9 mouse cellular contexts compared by ENCODE assay signal in genomic region chr6:40235793-40236470, GRCm38 (mm10).
DNase-seq lines count a peak whose midpoint lies in the region; ATAC-seq and TF ChIP-seq lines count a peak whose summit lies in the region.
"Had no signal": no experiment of that assay in that cellular context is flagged by ENCODE, and none has a peak within 500 bp of the region (broad histone marks: within the 10 kb centered on the region; RNA-seq: fewer than 3 reads in every experiment).

No protein-coding gene starts in this region.

- H3K36me3 ChIP-seq in neural tube, embryonic 15.5 days = no peaks in the 10 kb centered on the region
- H3K36me3 ChIP-seq in intestine, postnatal 0 days (ENCODE audit: control insufficient read depth, insufficient read depth) = no peaks in the 10 kb centered on the region
- H3K36me3 ChIP-seq in limb, embryonic 14.5 days (ENCODE audit: control insufficient read depth, insufficient read depth, low read length) = no peaks in the 10 kb centered on the region
- H3K36me3 ChIP-seq: heart, embryonic 15.5 days had no signal

- no peak overlapping the region for H3K4me3 ChIP-seq in neural tube, embryonic 15.5 days (replicated peaks)
- no peak overlapping the region for H3K4me3 ChIP-seq in intestine, postnatal 0 days (ENCODE audit: low read depth, low read length)
- H3K4me3 ChIP-seq in limb, embryonic 14.5 days (replicated peaks; ENCODE audit: low read length) = no peak overlapping the region
- H3K4me3 ChIP-seq: heart, embryonic 15.5 days had no signal

- H3K4me1 ChIP-seq in neural tube, embryonic 15.5 days = peaks cover 13% of the 10 kb centered on the region
- no peaks in the 10 kb centered on the region for H3K4me1 ChIP-seq in intestine, postnatal 0 days (replicated peaks; ENCODE audit: control insufficient read depth, insufficient read depth, low read length)
- no peaks in the 10 kb centered on the region for H3K4me1 ChIP-seq in limb, embryonic 14.5 days (ENCODE audit: control insufficient read depth, insufficient read depth, low read length)
- H3K4me1 ChIP-seq: heart, embryonic 15.5 days had no signal

- ATAC-seq in neural tube, embryonic 15.5 days (ENCODE audit: low FRiP score) = no peak
- ATAC-seq in intestine, postnatal 0 days = no peak
- ATAC-seq in limb, embryonic 14.5 days (ENCODE audit: low FRiP score, low read depth) = peak; percentile 41; the same call in 1 of the 2 replicates

- 42% methylated on average over 10 of the region's 10 CpGs for WGBS in neural tube, embryonic 15.5 days
- 27% methylated on average over 10 of the region's 10 CpGs for WGBS in intestine, postnatal 0 days
- 41% methylated on average over 10 of the region's 10 CpGs for WGBS in limb, embryonic 14.5 days

- TF ChIP-seq CTCF in intestine, postnatal 0 days (IDR thresholded peaks at IDR 0.05; ENCODE audit: low read depth) = peak; percentile 88

- no peak overlapping the region for H3K27ac ChIP-seq in neural tube, embryonic 15.5 days (replicated peaks)
- no peak overlapping the region for H3K27ac ChIP-seq in intestine, postnatal 0 days (ENCODE audit: low read depth, low read length)
- no peak overlapping the region for H3K27ac ChIP-seq in limb, embryonic 14.5 days (replicated peaks; ENCODE audit: low read depth, low read length)
- H3K27ac ChIP-seq: heart, embryonic 15.5 days had no signal

- peak; percentile 89 for DNase-seq in neural tube, embryonic 10.5 days (ENCODE audit: extremely low spot score, low spot score)
- peak; percentile 46 for DNase-seq in c-Kit-positive CD71-positive TER-119-positive erythroid progenitor cells, embryonic 14.5 days (ENCODE audit: low spot score)
- peak; percentile 74 for DNase-seq in forelimb bud, embryonic 11.5 days (ENCODE audit: low read depth, low spot score)
- DNase-seq in limb, embryonic 14.5 days (ENCODE audit: low spot score) = peak; percentile 56
- DNase-seq in retina, embryonic 14.5 days (ENCODE audit: low spot score) = peak; percentile 84
- peak; percentile 48 to 70 for DNase-seq in thymus, postnatal 36 days

- no peaks in the 10 kb centered on the region for H3K27me3 ChIP-seq in neural tube, embryonic 15.5 days (replicated peaks)
- no peaks in the 10 kb centered on the region for H3K27me3 ChIP-seq in intestine, postnatal 0 days (replicated peaks; ENCODE audit: control insufficient read depth, insufficient read depth, low read length)
- no peaks in the 10 kb centered on the region for H3K27me3 ChIP-seq in limb, embryonic 14.5 days (ENCODE audit: control insufficient read depth, insufficient read depth, low read length)
- H3K27me3 ChIP-seq: heart, embryonic 15.5 days had no signal

- H3K9me3 ChIP-seq in neural tube, embryonic 15.5 days (replicated peaks) = no peaks in the 10 kb centered on the region
- H3K9me3 ChIP-seq in intestine, postnatal 0 days (ENCODE audit: control insufficient read depth) = no peaks in the 10 kb centered on the region
- H3K9me3 ChIP-seq in limb, embryonic 14.5 days (ENCODE audit: control insufficient read depth, low read length) = no peaks in the 10 kb centered on the region
- H3K9me3 ChIP-seq: heart, embryonic 15.5 days had no signal

- H3K9ac ChIP-seq in neural tube, embryonic 15.5 days (replicated peaks) = no peak overlapping the region
- H3K9ac ChIP-seq in intestine, postnatal 0 days (ENCODE audit: low read depth, low read length) = no peak overlapping the region
- no peak overlapping the region for H3K9ac ChIP-seq in limb, embryonic 14.5 days (ENCODE audit: low read depth, low read length, severe bottlenecking)
- H3K9ac ChIP-seq: heart, embryonic 15.5 days had no signal

- TF ChIP-seq POLR2A in limb, embryonic 14.5 days (IDR thresholded peaks at IDR 0.05; ENCODE audit: borderline replicate concordance, extremely low read depth, insufficient read depth, insufficient read length) = no peak

- H3K4me2 ChIP-seq in neural tube, embryonic 15.5 days = no peak overlapping the region
- no peak overlapping the region for H3K4me2 ChIP-seq in intestine, postnatal 0 days (replicated peaks; ENCODE audit: low read depth)
- H3K4me2 ChIP-seq in limb, embryonic 14.5 days (replicated peaks; ENCODE audit: low read depth, low read length, severe bottlenecking) = no peak overlapping the region
- H3K4me2 ChIP-seq: heart, embryonic 15.5 days had no signal
